Mouse (Mus musculus): ENCODE results near the gene Adgrl3. TPM values are rescaled to one million over a fixed set of nuclear protein-coding genes. Genes with fewer than 3 reads are reported as not detected.

Gene Adgrl3
- total RNA-seq, 2 experiments from 2014 or later = not detected

GRCm38 (mm10) chr5:81218500-81219057, 198.6 kb downstream of the Adgrl3 start:
- no peak for ATAC-seq (replicated peaks; ENCODE audit: low FRiP score, poor library complexity, severe bottlenecking)

- ATAC-seq (replicated peaks; ENCODE audit: low FRiP score, poor library complexity, severe bottlenecking) = no peak
These were observed 204.5 kb downstream of the Adgrl3 start for GRCm38 (mm10) chr5:81224465-81224864.

GRCm38 (mm10) chr5:81225486-81225885, 205.5 kb downstream of the Adgrl3 start:
- no peak for ATAC-seq (replicated peaks; ENCODE audit: low FRiP score, poor library complexity, severe bottlenecking)

GRCm38 (mm10) chr5:81227256-81227655, 207.3 kb downstream of the Adgrl3 start:
- no peak for ATAC-seq (replicated peaks; ENCODE audit: low FRiP score, poor library complexity, severe bottlenecking)

- ATAC-seq (replicated peaks; ENCODE audit: low FRiP score, poor library complexity, severe bottlenecking) = no peak
These were observed 228.8 kb downstream of the Adgrl3 start for GRCm38 (mm10) chr5:81248724-81249123.

GRCm38 (mm10) chr5:81256091-81256490, 236.2 kb downstream of the Adgrl3 start:
- no peak for ATAC-seq (replicated peaks; ENCODE audit: low FRiP score, poor library complexity, severe bottlenecking)

GRCm38 (mm10) chr5:81269689-81270088, 249.8 kb downstream of the Adgrl3 start:
- no peak for ATAC-seq (replicated peaks; ENCODE audit: low FRiP score, poor library complexity, severe bottlenecking)

GRCm38 (mm10) chr5:81275346-81276047, 255.6 kb downstream of the Adgrl3 start:
- no peak for ATAC-seq (replicated peaks; ENCODE audit: low FRiP score, poor library complexity, severe bottlenecking)

- ATAC-seq (replicated peaks; ENCODE audit: low FRiP score, poor library complexity, severe bottlenecking) = no peak
These were observed 259.3 kb downstream of the Adgrl3 start for GRCm38 (mm10) chr5:81279246-81279645.

- ATAC-seq (replicated peaks; ENCODE audit: low FRiP score, poor library complexity, severe bottlenecking) = no peak
These were observed 265.7 kb downstream of the Adgrl3 start for GRCm38 (mm10) chr5:81285643-81286042.

- ATAC-seq (replicated peaks; ENCODE audit: low FRiP score, poor library complexity, severe bottlenecking) = no peak
These were observed 281.9 kb downstream of the Adgrl3 start for GRCm38 (mm10) chr5:81301874-81302273.

- ATAC-seq (replicated peaks; ENCODE audit: low FRiP score, poor library complexity, severe bottlenecking) = no peak
These were observed 297.6 kb downstream of the Adgrl3 start for GRCm38 (mm10) chr5:81317406-81318112.

- no peak for ATAC-seq (replicated peaks; ENCODE audit: low FRiP score, poor library complexity, severe bottlenecking)
These were observed 301.5 kb downstream of the Adgrl3 start for GRCm38 (mm10) chr5:81321276-81321934.

- ATAC-seq (replicated peaks; ENCODE audit: low FRiP score, poor library complexity, severe bottlenecking) = no peak
These were observed 302.1 kb downstream of the Adgrl3 start for GRCm38 (mm10) chr5:81322064-81322463.

- no peak for ATAC-seq (replicated peaks; ENCODE audit: low FRiP score, poor library complexity, severe bottlenecking)
These were observed 307.0 kb downstream of the Adgrl3 start for GRCm38 (mm10) chr5:81326916-81327315.

- no peak for ATAC-seq (replicated peaks; ENCODE audit: low FRiP score, poor library complexity, severe bottlenecking)
These were observed 307.5 kb downstream of the Adgrl3 start for GRCm38 (mm10) chr5:81327392-81327791.

GRCm38 (mm10) chr5:81329571-81329971, 309.6 kb downstream of the Adgrl3 start:
- no peak for ATAC-seq (replicated peaks; ENCODE audit: low FRiP score, poor library complexity, severe bottlenecking)

- no peak for ATAC-seq (replicated peaks; ENCODE audit: low FRiP score, poor library complexity, severe bottlenecking)
These were observed 324.4 kb downstream of the Adgrl3 start for GRCm38 (mm10) chr5:81344330-81344729.

GRCm38 (mm10) chr5:81345096-81345435, 325.1 kb downstream of the Adgrl3 start:
- no peak for ATAC-seq (replicated peaks; ENCODE audit: low FRiP score, poor library complexity, severe bottlenecking)

GRCm38 (mm10) chr5:81345436-81346131, 325.6 kb downstream of the Adgrl3 start:
- ATAC-seq (replicated peaks; ENCODE audit: low FRiP score, poor library complexity, severe bottlenecking) = no peak

Data from erythroblast, adult 5-6 weeks (primary cell).